Mouse (Mus musculus) erythroblast, embryonic 14.5 days (primary cell): ENCODE measurements around the gene Ackr4. TPM values are rescaled to one million over a fixed set of nuclear protein-coding genes. Genes with fewer than 3 reads are reported as not detected.

Experiments used
- H3K27me3 ChIP-seq: 2 replicates; pipeline ENCODE4 v1.6.1; 2012; ENCODE audit warnings: inconsistent platforms; ENCODE audit not compliant: control insufficient read depth
- H3K36me3 ChIP-seq: 2 replicates; pipeline ENCODE4 v1.6.1; 2012; ENCODE audit warnings: mild to moderate bottlenecking, inconsistent platforms; ENCODE audit not compliant: control insufficient read depth
- H3K4me1 ChIP-seq: 2 replicates; pipeline ENCODE4 v1.6.1; 2012; ENCODE audit warnings: inconsistent platforms; ENCODE audit not compliant: control insufficient read depth
- H3K4me3 ChIP-seq: replicated peaks from 2 replicates; pipeline ENCODE3; 2012; ENCODE audit warnings: moderate library complexity, mild to moderate bottlenecking, inconsistent platforms
- H3K9me3 ChIP-seq: 2 replicates; pipeline ENCODE4 v1.6.1; 2012; ENCODE audit warnings: low read length, inconsistent platforms, mixed read lengths; ENCODE audit not compliant: control insufficient read depth
- GATA1 ChIP-seq: IDR thresholded peaks from 2 replicates; pipeline ENCODE4 v1.6.1; 2012; ENCODE audit warnings: low read length, inconsistent platforms, mixed read lengths
- TAL1 ChIP-seq: IDR thresholded peaks from 3 replicates; pipeline ENCODE4 v1.6.1; 2012; ENCODE audit warnings: low read length, inconsistent platforms, mixed read lengths
- polyA plus RNA-seq: library from polyadenylated mRNA; stranded (reverse); fragments of >175 nt; gene quantifications from 2 replicates; pipeline ENCODE4 v1.2.3, GENCODE M21; 2012

Gene Ackr4
- polyA plus RNA-seq, 1 experiment, result not detected

DNA sequence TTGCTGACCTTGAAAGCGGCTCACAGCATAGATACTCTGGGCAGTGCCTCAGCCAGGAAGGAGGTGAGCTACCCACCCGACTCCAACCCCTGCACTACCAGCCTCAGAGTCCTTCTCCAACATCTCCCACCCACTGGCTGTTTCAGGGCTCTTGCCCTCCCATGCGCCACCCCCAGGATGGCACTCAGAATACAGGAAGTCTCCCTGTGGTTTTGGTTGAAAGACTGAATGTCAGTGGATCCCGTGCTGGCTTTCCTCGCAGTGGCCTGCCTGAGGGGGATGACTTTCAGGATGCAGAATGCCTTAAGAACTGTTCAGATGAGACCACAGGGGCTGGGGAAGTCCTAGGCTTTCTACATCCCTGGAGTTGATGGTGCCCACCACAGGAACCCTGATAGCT lies 3.6 kb downstream of the Ackr4 start:
- TF ChIP-seq GATA1 (no peak), TAL1 (no peak)
- Histone ChIP-seq H3K27me3 (no peaks in the 10 kb centered on the region), H3K36me3 (peaks cover 8% of the 10 kb centered on the region; the same call in 1 of the 2 replicates), H3K4me1 (no peaks in the 10 kb centered on the region), H3K4me3 (no peak overlapping the region), H3K9me3 (no peaks in the 10 kb centered on the region)

DNA sequence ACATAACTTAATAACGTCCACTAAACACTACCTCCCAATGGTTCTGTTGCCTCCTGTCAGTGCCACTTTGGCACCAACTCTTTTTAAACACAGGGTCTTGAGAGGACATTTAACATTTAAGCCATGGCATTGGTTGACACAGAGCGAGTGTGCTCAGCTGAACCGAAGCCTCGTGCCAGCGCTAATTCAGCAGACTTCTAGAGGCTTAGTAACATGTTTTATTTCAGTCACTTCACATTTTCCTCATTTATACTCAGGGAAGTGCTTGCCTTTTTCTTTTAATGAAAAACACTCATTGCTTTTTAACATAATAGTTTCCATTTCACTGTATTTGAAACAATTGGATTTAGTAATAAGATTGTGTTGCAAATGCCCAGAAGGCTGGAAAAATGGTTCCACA lies 17.6 kb downstream of the Ackr4 start:
- Histone ChIP-seq H3K4me1 (no peaks in the 10 kb centered on the region), H3K27me3 (no peaks in the 10 kb centered on the region), H3K9me3 (no peaks in the 10 kb centered on the region), H3K4me3 (no peak overlapping the region), H3K36me3 (peaks cover 2% of the 10 kb centered on the region; the same call in 1 of the 2 replicates)
- no peak for TF ChIP-seq TAL1
- no peak for TF ChIP-seq GATA1

DNA sequence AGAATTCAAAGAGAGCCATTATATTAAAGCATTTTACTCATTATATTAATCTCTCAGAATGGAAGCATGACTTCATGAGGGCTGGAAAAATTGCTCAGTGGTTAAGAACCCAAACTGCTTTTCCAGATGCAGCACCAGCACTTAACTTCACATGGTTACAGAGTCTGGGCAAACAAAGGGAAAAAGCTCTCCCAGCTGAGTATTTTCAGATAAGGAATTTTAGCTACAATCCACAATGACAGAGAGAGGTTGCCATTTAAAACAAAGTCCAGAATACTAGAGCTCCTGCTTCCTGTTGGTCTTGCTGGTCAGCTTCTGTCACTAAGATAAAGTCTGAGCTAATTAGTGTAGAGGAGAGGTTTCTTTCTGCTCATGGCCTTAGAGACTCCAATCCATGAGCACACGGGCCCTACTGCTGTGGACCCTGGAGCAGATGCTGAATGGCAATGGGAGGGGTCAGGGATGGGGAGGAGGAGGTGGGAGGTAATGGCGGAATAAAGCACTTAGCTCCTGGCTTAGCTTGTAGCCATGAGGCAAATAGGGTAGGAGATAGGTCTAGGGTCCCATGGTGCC lies 18.1 kb downstream of the Ackr4 start:
- H3K4me1 ChIP-seq, result no peaks in the 10 kb centered on the region
- no peaks in the 10 kb centered on the region for H3K27me3 ChIP-seq
- peaks cover 2% of the 10 kb centered on the region; the same call in 1 of the 2 replicates for H3K36me3 ChIP-seq
- TF ChIP-seq GATA1 (no peak), TAL1 (no peak)
- H3K4me3 ChIP-seq, result no peak overlapping the region
- H3K9me3 ChIP-seq, result no peaks in the 10 kb centered on the region

DNA sequence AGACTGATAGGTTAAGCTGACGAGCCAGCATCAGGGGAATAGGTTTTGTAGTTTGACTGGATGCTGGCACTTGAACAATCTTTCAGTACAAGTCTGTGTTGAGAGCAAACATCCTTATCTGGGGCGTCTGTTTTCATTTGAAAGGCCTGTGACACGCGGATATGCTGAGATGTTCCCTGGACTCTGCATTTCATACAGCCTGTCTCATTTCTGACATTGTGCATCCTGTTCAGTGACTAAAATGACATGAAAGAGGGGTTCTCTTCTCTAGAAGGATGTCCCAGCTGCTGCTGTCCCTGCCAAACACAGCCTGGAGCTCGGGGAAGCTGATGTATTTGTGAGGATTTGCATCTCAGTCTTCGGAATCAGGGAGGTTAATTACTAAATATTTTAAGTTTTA lies 19.3 kb downstream of the Ackr4 start:
- H3K9me3 ChIP-seq, result no peaks in the 10 kb centered on the region
- no peak overlapping the region for H3K4me3 ChIP-seq
- H3K36me3 ChIP-seq, result peaks cover 2% of the 10 kb centered on the region; the same call in 1 of the 2 replicates
- H3K27me3 ChIP-seq, result no peaks in the 10 kb centered on the region
- no peak for TF ChIP-seq GATA1
- TF ChIP-seq TAL1, result no peak
- no peaks in the 10 kb centered on the region for H3K4me1 ChIP-seq

DNA sequence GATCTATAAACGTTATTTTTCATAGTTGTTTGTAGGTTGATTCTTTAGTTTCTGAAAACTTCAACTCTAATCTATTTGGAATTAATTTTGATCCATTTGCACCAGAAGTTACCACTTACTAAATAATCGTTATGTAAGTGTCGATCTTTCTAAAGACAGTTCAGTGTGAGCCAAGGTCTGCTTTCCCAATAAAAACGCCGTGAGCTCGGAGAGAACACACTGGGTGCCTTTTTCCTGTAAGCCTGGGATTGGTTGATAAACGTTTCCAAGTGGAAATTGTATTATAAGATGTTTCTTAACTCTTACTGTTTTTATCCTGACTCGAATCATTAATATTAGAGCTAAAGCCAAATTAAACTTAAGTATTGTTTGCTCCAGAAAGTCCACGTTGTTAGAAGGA lies 19.8 kb downstream of the Ackr4 start:
- Histone ChIP-seq H3K27me3 (no peaks in the 10 kb centered on the region), H3K36me3 (peaks cover 2% of the 10 kb centered on the region; the same call in 1 of the 2 replicates), H3K4me3 (no peak overlapping the region), H3K4me1 (no peaks in the 10 kb centered on the region), H3K9me3 (no peaks in the 10 kb centered on the region)
- TF ChIP-seq TAL1, result no peak
- TF ChIP-seq GATA1, result no peak

DNA sequence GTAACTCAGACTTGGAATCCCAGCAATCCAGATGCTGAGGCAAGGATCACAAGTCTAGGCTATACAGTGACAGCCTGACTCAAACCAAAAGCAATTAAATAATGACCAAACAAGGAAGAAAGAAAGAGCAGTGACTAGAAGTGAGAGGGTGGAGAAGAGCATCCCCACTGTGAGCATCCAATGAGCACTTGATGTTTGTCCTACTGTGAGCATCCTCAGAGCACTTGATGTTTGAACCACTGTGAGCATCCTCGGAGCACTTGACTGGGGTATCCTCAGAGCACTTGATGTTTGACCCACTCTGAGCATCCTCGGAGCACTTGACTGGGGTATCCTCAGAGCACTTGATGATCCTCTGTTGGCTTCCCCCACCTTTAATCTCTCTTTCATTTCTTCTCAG lies 21.7 kb downstream of the Ackr4 start:
- Histone ChIP-seq H3K4me1 (no peaks in the 10 kb centered on the region), H3K27me3 (no peaks in the 10 kb centered on the region), H3K36me3 (peaks cover 2% of the 10 kb centered on the region; the same call in 1 of the 2 replicates), H3K9me3 (no peaks in the 10 kb centered on the region), H3K4me3 (no peak overlapping the region)
- TF ChIP-seq GATA1 (no peak), TAL1 (no peak)

DNA sequence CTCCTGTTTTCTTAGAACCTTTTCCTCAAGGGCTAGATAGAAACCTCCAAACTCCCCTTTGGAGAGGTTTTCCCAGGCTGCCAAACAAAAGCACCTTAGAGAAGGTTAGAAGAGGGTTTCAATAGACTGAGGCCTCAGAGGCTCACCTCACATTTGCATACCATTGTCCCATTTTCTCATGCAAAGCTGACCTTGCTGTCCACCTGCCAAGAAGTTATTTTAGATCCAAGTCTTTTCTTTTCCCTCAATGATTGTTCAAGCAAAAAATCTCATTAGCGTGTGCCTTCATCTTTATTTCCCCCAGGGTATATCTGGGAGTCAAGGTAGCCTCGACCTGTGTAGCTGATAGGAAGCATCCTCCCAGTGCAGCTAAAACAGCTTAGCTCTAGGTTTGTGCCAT lies 23.8 kb downstream of the Ackr4 start:
- H3K36me3 ChIP-seq, result peaks cover 4% of the 10 kb centered on the region; the same call in 1 of the 2 replicates
- H3K4me3 ChIP-seq, result no peak overlapping the region
- no peaks in the 10 kb centered on the region for H3K4me1 ChIP-seq
- TF ChIP-seq TAL1 (no peak), GATA1 (no peak)
- no peaks in the 10 kb centered on the region for H3K9me3 ChIP-seq
- H3K27me3 ChIP-seq, result no peaks in the 10 kb centered on the region

DNA sequence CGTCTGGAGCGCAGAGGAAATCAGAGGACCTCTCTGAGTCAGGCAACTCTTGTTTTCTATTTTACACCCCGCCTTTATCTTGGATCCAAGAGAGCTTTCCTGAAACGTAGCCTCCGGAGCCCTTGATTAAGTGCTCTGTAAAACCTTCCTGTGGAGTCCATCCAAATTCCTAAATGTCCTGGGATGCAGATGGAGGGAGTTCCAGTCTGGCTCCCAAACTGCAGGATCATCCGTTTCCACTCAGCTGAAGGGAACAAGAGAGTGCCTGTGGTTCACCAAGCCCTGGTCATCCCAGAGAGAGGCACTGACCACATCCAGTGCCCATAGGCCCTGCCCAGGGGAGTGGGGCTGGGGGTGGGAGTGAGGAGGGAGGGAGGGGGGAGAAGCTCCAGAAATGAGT lies 24.4 kb downstream of the Ackr4 start:
- Histone ChIP-seq H3K9me3 (no peaks in the 10 kb centered on the region), H3K4me1 (no peaks in the 10 kb centered on the region), H3K36me3 (peaks cover 4% of the 10 kb centered on the region; the same call in 1 of the 2 replicates), H3K4me3 (no peak overlapping the region), H3K27me3 (no peaks in the 10 kb centered on the region)
- TF ChIP-seq GATA1 (no peak), TAL1 (no peak)

DNA sequence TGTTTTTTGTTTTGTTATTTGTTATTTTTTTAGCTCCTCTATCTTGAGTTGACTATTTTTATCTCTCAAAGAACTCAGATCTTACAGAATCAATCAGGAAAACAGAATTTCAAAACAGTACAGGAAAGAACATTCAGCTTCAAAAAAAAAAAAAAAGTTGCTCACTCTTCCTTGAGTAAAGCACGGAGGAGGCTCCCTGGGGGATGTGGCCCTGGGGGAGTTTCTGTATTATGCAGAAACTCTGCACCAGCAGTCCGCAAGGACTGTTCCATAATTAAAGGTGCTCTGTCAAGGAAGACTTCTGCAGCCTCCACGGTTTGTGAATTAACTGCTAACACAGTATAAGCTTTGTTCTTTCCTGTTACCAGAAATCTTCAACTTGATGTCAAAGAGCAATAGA lies 25.3 kb downstream of the Ackr4 start:
- peaks cover 4% of the 10 kb centered on the region; the same call in 1 of the 2 replicates for H3K36me3 ChIP-seq
- TF ChIP-seq GATA1 (no peak), TAL1 (no peak)
- no peaks in the 10 kb centered on the region for H3K27me3 ChIP-seq
- no peak overlapping the region for H3K4me3 ChIP-seq
- H3K9me3 ChIP-seq, result no peaks in the 10 kb centered on the region
- no peaks in the 10 kb centered on the region for H3K4me1 ChIP-seq

DNA sequence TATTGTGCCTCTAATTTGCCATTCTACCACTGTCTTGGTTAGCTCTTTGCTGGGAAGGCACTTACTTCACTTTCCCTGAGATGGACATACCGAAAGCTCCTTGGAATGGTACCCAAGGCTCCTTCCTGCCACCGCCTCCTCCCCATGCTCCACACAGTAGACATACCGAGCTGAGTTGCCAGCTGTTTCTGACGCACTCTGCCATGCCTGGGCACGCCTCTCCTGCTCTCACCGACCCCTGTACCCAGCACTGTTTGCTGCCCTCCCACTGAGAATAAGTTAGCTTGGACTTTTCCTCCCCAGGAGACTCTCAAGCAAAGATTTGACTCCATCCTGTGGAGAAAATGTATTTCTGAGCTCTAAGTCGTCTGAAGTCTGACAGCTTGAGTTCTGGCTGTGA lies 25.9 kb downstream of the Ackr4 start:
- Histone ChIP-seq H3K9me3 (no peaks in the 10 kb centered on the region), H3K4me1 (no peaks in the 10 kb centered on the region), H3K4me3 (no peak overlapping the region), H3K27me3 (no peaks in the 10 kb centered on the region), H3K36me3 (peaks cover 4% of the 10 kb centered on the region; the same call in 1 of the 2 replicates)
- TF ChIP-seq TAL1 (no peak), GATA1 (no peak)
